18 mouse cellular contexts compared by ENCODE assay signal in genomic region chr13:68568110-68568509, GRCm38 (mm10). TPM values are rescaled to one million over a fixed set of nuclear protein-coding genes. Genes with fewer than 3 reads are reported as not detected.
"Had no signal": no experiment of that assay in that cellular context is flagged by ENCODE, and none has a peak within 500 bp of the region (broad histone marks: within the 10 kb centered on the region; RNA-seq: fewer than 3 reads in every experiment).

No protein-coding gene starts in this region.

- DNase-seq: lung, adult 18-20 months; lung, embryonic 14.5 days; lung, postnatal 14 days; lung, postnatal 36 days; right cerebral cortex, postnatal 14 days; thymus, adult 18-20 months; thymus, postnatal 14 days; thymus, postnatal 36 days had no signal

- H3K9me3 ChIP-seq: megakaryocyte, embryonic 14.5 days; midbrain, embryonic 13.5 days; midbrain, embryonic 15.5 days; neural tube, embryonic 12.5 days had no signal

- ATAC-seq: midbrain, embryonic 13.5 days had no signal

- H3K4me2 ChIP-seq: lung, embryonic 14.5 days; midbrain, embryonic 11.5 days; midbrain, embryonic 13.5 days; midbrain, embryonic 15.5 days; neural tube, embryonic 12.5 days had no signal

- H3K27ac ChIP-seq: macrophage; midbrain, embryonic 13.5 days; midbrain, embryonic 15.5 days; neural tube, embryonic 12.5 days had no signal

- H3K4me3 ChIP-seq: megakaryocyte, embryonic 14.5 days; midbrain, embryonic 13.5 days; midbrain, embryonic 15.5 days; neural tube, embryonic 12.5 days had no signal

- H3K27me3 ChIP-seq: megakaryocyte, embryonic 14.5 days; midbrain, embryonic 13.5 days; midbrain, embryonic 15.5 days; neural tube, embryonic 12.5 days had no signal

- H3K4me1 ChIP-seq: megakaryocyte, embryonic 14.5 days; midbrain, embryonic 13.5 days; midbrain, embryonic 15.5 days; neural tube, embryonic 12.5 days had no signal

- H3K9ac ChIP-seq: lung, embryonic 14.5 days; midbrain, embryonic 13.5 days; midbrain, embryonic 15.5 days; neural tube, embryonic 12.5 days had no signal

RNA-seq across cellular contexts. Expression of gene 1700001L19Rik, which starts 29.1 kb away (rescaled TPM):
- total RNA-seq: megakaryocyte progenitor cell, adult 5-6 weeks; monocyte, adult 5-6 weeks; neutrophil, adult 5-6 weeks had no signal
- polyA plus RNA-seq: macrophage; spleen, adult 2 months had no signal
